Mouse (Mus musculus) heart, embryonic 15.5 days (tissue): ENCODE results near the gene Kdm5b. TPM values are rescaled to one million over a fixed set of nuclear protein-coding genes. Genes with fewer than 3 reads are reported as not detected.

Source experiments
- ATAC-seq: fragments of 200-750 bp; cut with Nextera tagmentation; replicated peaks from 2 replicates; pipeline ENCODE4 v1.8.0; 2017; ENCODE audit warnings: low read depth, moderate TSS enrichment; ENCODE audit not compliant: insufficient number of reproducible peaks, insufficient read depth, low FRiP score
- H3K27ac ChIP-seq: fragments of 300-500 bp; sonication (generic); 2 replicates; pipeline ENCODE4 v1.5.1; 2015; ENCODE audit warnings: mild to moderate bottlenecking, inconsistent platforms
- H3K27me3 ChIP-seq: fragments of 300-500 bp; sonication (generic); 2 replicates; pipeline ENCODE4 v1.6.1; 2015; ENCODE audit warnings: inconsistent platforms
- H3K36me3 ChIP-seq: fragments of 300-500 bp; sonication (generic); 2 replicates; pipeline ENCODE4 v1.6.1; 2015; ENCODE audit warnings: mild to moderate bottlenecking, inconsistent platforms
- H3K4me1 ChIP-seq: fragments of 300-500 bp; sonication (generic); replicated peaks from 2 replicates; pipeline ENCODE4 v1.6.1; 2015; ENCODE audit warnings: inconsistent platforms
- H3K4me2 ChIP-seq: fragments of 300-500 bp; sonication (generic); 2 replicates; pipeline ENCODE4 v1.6.1; 2015; ENCODE audit warnings: inconsistent platforms, mild to moderate bottlenecking, moderate library complexity
- H3K4me3 ChIP-seq: fragments of 300-500 bp; sonication (generic); 2 replicates; pipeline ENCODE4 v1.5.1; 2015; ENCODE audit warnings: mild to moderate bottlenecking, inconsistent platforms
- H3K9ac ChIP-seq: fragments of 300-500 bp; sonication (generic); 2 replicates; pipeline ENCODE4 v1.6.1; 2015; ENCODE audit warnings: mild to moderate bottlenecking, inconsistent platforms
- H3K9me3 ChIP-seq: fragments of 300-500 bp; sonication (generic); replicated peaks from 2 replicates; pipeline ENCODE4 v1.6.1; 2016; ENCODE audit warnings: inconsistent platforms
- WGBS: fragments of 180-500 bp; shearing (Covaris S2); methylation state at CpG from one replicate; pipeline ENCODE4 v1.1.7; 2015; ENCODE audit warnings: mixed read lengths; 5-methylcytosine and 5-hydroxymethylcytosine counted together
- polyA plus RNA-seq: library from polyadenylated mRNA; unstranded; fragments of >200 nt; fragmentation: Nextera tagmentation; extraction: Ambion mirVana; gene quantifications from 2 replicates; pipeline ENCODE4 v1.2.1, GENCODE M21; 2015

Gene Kdm5b
- polyA plus RNA-seq, 1 experiment from 2014 or later: 25.9 TPM

DNA sequence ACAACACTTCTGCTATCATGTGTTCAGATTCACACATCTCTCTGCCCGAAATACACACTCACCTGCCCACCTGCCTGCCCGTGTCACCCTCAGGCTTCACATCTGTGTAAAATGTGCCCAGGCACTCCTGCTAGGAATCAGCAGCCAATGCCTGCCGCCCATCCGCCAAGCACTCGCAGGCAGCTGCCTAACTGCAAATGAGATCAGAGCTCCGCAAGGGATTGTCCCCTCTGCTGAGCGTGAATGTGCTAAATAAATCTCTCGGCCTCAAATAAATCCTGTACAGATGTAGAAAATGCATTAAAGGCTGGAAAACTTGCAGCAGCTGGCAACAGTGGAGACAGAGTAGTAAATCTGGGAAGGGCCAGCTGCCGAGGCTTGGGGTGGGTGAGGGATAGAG lies 122.5 kb downstream of the Kdm5b start:
- Histone ChIP-seq H3K36me3 (no peaks in the 10 kb centered on the region), H3K4me3 (no peak overlapping the region), H3K9ac (no peak overlapping the region), H3K9me3 (no peaks in the 10 kb centered on the region), H3K4me1 (no peaks in the 10 kb centered on the region), H3K27ac (no peak overlapping the region), H3K4me2 (no peak overlapping the region), H3K27me3 (peaks cover 11% of the 10 kb centered on the region; the same call in 1 of the 2 replicates)
- 41% methylated on average over 9 of the region's 9 CpGs for WGBS
- no peak for ATAC-seq

Other genes starting within 250 kb of the Kdm5b start
- 9.7 and 10.3 TPM in 2 replicates for gene Ppfia4, start 227.2 kb upstream of the Kdm5b start, polyA plus RNA-seq
- gene Tmem183a, start 198.2 kb upstream of the Kdm5b start, polyA plus RNA-seq: 53.0 and 58.1 TPM in 2 replicates
- not detected in 2 replicates for gene 4933406M09Rik, start 174.2 kb upstream of the Kdm5b start, polyA plus RNA-seq
- gene Cyb5r1, start 154.6 kb upstream of the Kdm5b start, polyA plus RNA-seq: 37.4 and 45.4 TPM in 2 replicates
- gene Adipor1, start 144.8 kb upstream of the Kdm5b start, polyA plus RNA-seq: 139 and 142 TPM in 2 replicates
- gene Klhl12, start 104.6 kb upstream of the Kdm5b start, polyA plus RNA-seq: 17.5 and 19.9 TPM in 2 replicates
- 25.8 and 29.3 TPM in 2 replicates for gene Rabif, start 65.5 kb upstream of the Kdm5b start, polyA plus RNA-seq
- not detected in 2 replicates for gene Mgat4e, start 10.5 kb upstream of the Kdm5b start, polyA plus RNA-seq
- gene Syt2, start 86.5 kb downstream of the Kdm5b start, polyA plus RNA-seq: 0.23 and 0.34 TPM in 2 replicates